10 mouse cellular contexts compared by ENCODE assay signal in genomic region chr9:32705827-32706478, GRCm38 (mm10).
DNase-seq lines count a peak whose midpoint lies in the region; ATAC-seq and TF ChIP-seq lines count a peak whose summit lies in the region.
"Had no signal": no experiment of that assay in that cellular context is flagged by ENCODE, and none has a peak within 500 bp of the region (broad histone marks: within the 10 kb centered on the region; RNA-seq: fewer than 3 reads in every experiment).

No protein-coding gene starts in this region.

- peak; percentile 64; the same call in 1 of the 2 replicates for ATAC-seq in lung, embryonic 14.5 days (ENCODE audit: insufficient read depth)
- no peak for ATAC-seq in embryonic facial prominence, embryonic 14.5 days (ENCODE audit: low read depth)

- no peak overlapping the region for H3K4me2 ChIP-seq in lung, embryonic 14.5 days
- no peak overlapping the region for H3K4me2 ChIP-seq in embryonic facial prominence, embryonic 14.5 days (ENCODE audit: low read depth, low read length)
- H3K4me2 ChIP-seq: midbrain, embryonic 12.5 days had no signal

- intact Hi-C loops in left cerebral cortex, postnatal 36 days (cut with DNase I), result no loop called here

- no peak overlapping the region; the same call in 1 of the 2 replicates for H3K27ac ChIP-seq in lung, embryonic 14.5 days (ENCODE audit: low read depth)
- no peak overlapping the region for H3K27ac ChIP-seq in embryonic facial prominence, embryonic 14.5 days (replicated peaks; ENCODE audit: low read depth, low read length)
- H3K27ac ChIP-seq: midbrain, embryonic 12.5 days had no signal

- H3K36me3 ChIP-seq in lung, embryonic 14.5 days (ENCODE audit: insufficient read depth), result 0 out of 2 replicates have a peak, but pooled peaks cover 2% of the 10 kb centered on the region
- no peaks in the 10 kb centered on the region for H3K36me3 ChIP-seq in embryonic facial prominence, embryonic 14.5 days (ENCODE audit: control insufficient read depth, insufficient read depth, low read length)
- H3K36me3 ChIP-seq: midbrain, embryonic 12.5 days had no signal

- no peak overlapping the region for H3K9ac ChIP-seq in lung, embryonic 14.5 days
- H3K9ac ChIP-seq in embryonic facial prominence, embryonic 14.5 days (ENCODE audit: low read depth, low read length), result no peak overlapping the region
- H3K9ac ChIP-seq: midbrain, embryonic 12.5 days had no signal

- no peak overlapping the region for H3K4me3 ChIP-seq in lung, embryonic 14.5 days (ENCODE audit: low read depth, low read length)
- H3K4me3 ChIP-seq in embryonic facial prominence, embryonic 14.5 days (ENCODE audit: low read depth, low read length), result no peak overlapping the region
- H3K4me3 ChIP-seq: erythroblast, embryonic 14.5 days; midbrain, embryonic 12.5 days had no signal

- no peaks in the 10 kb centered on the region for H3K9me3 ChIP-seq in lung, embryonic 14.5 days (ENCODE audit: low read depth, low read length)
- no peaks in the 10 kb centered on the region for H3K9me3 ChIP-seq in embryonic facial prominence, embryonic 14.5 days (ENCODE audit: control insufficient read depth, low read length)

- DNase-seq in lung, embryonic 14.5 days, result peak; percentile 40
- DNase-seq in lung, postnatal 36 days, result no peak
- peak; percentile 22 for DNase-seq in embryonic facial prominence, embryonic 14.5 days (ENCODE audit: low spot score)
- DNase-seq in lung, postnatal 14 days, result peak; percentile 34
- DNase-seq in thymus, postnatal 14 days, result peak; percentile 82
- no peak for DNase-seq in layer of hippocampus, adult 9-10 months (ENCODE audit: low spot score)
- DNase-seq in left cerebral cortex, postnatal 36 days (ENCODE audit: low spot score in 2 of 2), result no peak
- DNase-seq: layer of hippocampus, postnatal 36 days had no signal

- 47% methylated on average over 9 of the region's 9 CpGs for WGBS in lung, embryonic 14.5 days
- WGBS in embryonic facial prominence, embryonic 14.5 days, result 66% methylated on average over 9 of the region's 9 CpGs

- H3K4me1 ChIP-seq in lung, embryonic 14.5 days (ENCODE audit: insufficient read depth), result peaks cover 52% of the 10 kb centered on the region
- peaks cover 29% of the 10 kb centered on the region for H3K4me1 ChIP-seq in embryonic facial prominence, embryonic 14.5 days (ENCODE audit: control insufficient read depth, insufficient read depth, low read length)
- H3K4me1 ChIP-seq: midbrain, embryonic 12.5 days had no signal

- no peak for TF ChIP-seq CTCF in lung, embryonic 14.5 days (IDR thresholded peaks at IDR 0.05; ENCODE audit: low read depth)

- H3K27me3 ChIP-seq in lung, embryonic 14.5 days (ENCODE audit: insufficient read depth, low read length), result no peaks in the 10 kb centered on the region
- H3K27me3 ChIP-seq in embryonic facial prominence, embryonic 14.5 days (replicated peaks; ENCODE audit: control insufficient read depth, insufficient read depth, low read length), result no peaks in the 10 kb centered on the region

Comparison
In these comparisons a context has a peak if more than half of its experiments do, and no peak if none do; other contexts are left out.
1. DNase-seq: peak in lung, embryonic 14.5 days (single experiment), embryonic facial prominence, embryonic 14.5 days (single experiment), lung, postnatal 14 days (single experiment) and thymus, postnatal 14 days (single experiment); none in lung, postnatal 36 days (single experiment), layer of hippocampus, adult 9-10 months (single experiment) and left cerebral cortex, postnatal 36 days (0 of 2).